Mouse (Mus musculus): ENCODE measurements around the gene Padi6.

Gene Padi6

GRCm38 (mm10) chr4:140684881-140685303 is 57.6 kb downstream of the Padi6 start:
- DNase-seq (ENCODE audit: low spot score in 2 of 2): no peak

- DNase-seq (ENCODE audit: low spot score in 2 of 2): no peak
Measured at GRCm38 (mm10) chr4:140684141-140684871, 58.1 kb downstream of the Padi6 start.

GRCm38 (mm10) chr4:140683608-140684007 is 58.8 kb downstream of the Padi6 start:
- no peak for DNase-seq (ENCODE audit: low spot score in 2 of 2)

- DNase-seq (ENCODE audit: low spot score in 2 of 2): no peak
Measured at GRCm38 (mm10) chr4:140680731-140681397, 61.6 kb downstream of the Padi6 start.

GRCm38 (mm10) chr4:140679723-140680380 is 62.6 kb downstream of the Padi6 start:
- DNase-seq (ENCODE audit: low spot score in 2 of 2): peak; percentile 85 to 91

GRCm38 (mm10) chr4:140679038-140679437 is 63.4 kb downstream of the Padi6 start:
- DNase-seq (ENCODE audit: low spot score in 2 of 2): peak in 1 of 2 experiments; percentile 54

All from right cerebral cortex, postnatal 10 days (tissue).